Mouse (Mus musculus) macrophage (primary cell): ENCODE measurements at regions not wholly inside any gene's neighbourhood (a gene's known extent, or its start where the extent isn't known, plus 50 kb on each side); places are given as distances from the start of the nearest gene placed in this dataset.

ENCODE experiments used
- H3K27ac ChIP-seq: fragments of 350-480 bp; formaldehyde crosslinking; 2 replicates; pipeline ENCODE4 v1.9.0; 2021
- H3K36me3 ChIP-seq: fragments of 350-480 bp; formaldehyde crosslinking; 2 replicates; pipeline ENCODE4 v1.9.0; 2021; ENCODE audit errors: inconsistent target
- H3K4me3 ChIP-seq: fragments of 350-480 bp; formaldehyde crosslinking; 2 replicates; pipeline ENCODE4 v1.9.0; 2021; ENCODE audit errors: inconsistent target
- H3K79me2 ChIP-seq: fragments of 350-480 bp; formaldehyde crosslinking; 2 replicates; pipeline ENCODE4 v1.9.0; 2021; ENCODE audit errors: inconsistent target
- whole genome bisulfite sequencing: methylation state at CpG from one replicate; pipeline ENCODE4 v1.1.7; 2026; ENCODE audit warnings: inconsistent platforms; ENCODE audit not compliant: missing documents; 5-methylcytosine and 5-hydroxymethylcytosine counted together

- Histone ChIP-seq H3K79me2 (no peaks in the 10 kb centered on the region), H3K4me3 (no peak overlapping the region), H3K36me3 (no peaks in the 10 kb centered on the region), H3K27ac (no peak overlapping the region)
- 94% methylated on average over 6 of the region's 6 CpGs for WGBS
Measured at GRCm38 (mm10) chr17:79769824-79770223, 55.0 kb upstream of the Cyp1b1 start.

GRCm38 (mm10) chr17:79768080-79768479, 53.2 kb upstream of the Cyp1b1 start:
- WGBS, result 95% methylated on average over 2 of the region's 2 CpGs

GRCm38 (mm10) chr17:79765061-79765794, 50.4 kb upstream of the Cyp1b1 start:
- Histone ChIP-seq H3K4me3 (no peak overlapping the region), H3K27ac (no peak overlapping the region), H3K36me3 (no peaks in the 10 kb centered on the region), H3K79me2 (no peaks in the 10 kb centered on the region)
- 92% methylated on average over 7 of the region's 7 CpGs for WGBS

More at GRCm38 (mm10) chr17:79768080-79768479, 53.2 kb upstream of the Cyp1b1 start:
- no peaks in the 10 kb centered on the region for H3K36me3 ChIP-seq
- no peak overlapping the region for H3K4me3 ChIP-seq
- no peak overlapping the region for H3K27ac ChIP-seq
- H3K79me2 ChIP-seq, result no peaks in the 10 kb centered on the region
